Mouse (Mus musculus) urinary bladder, postnatal 4 days (tissue): ENCODE data around the gene Mgat4a.
"Not testable (repeated sequence)": the region's sequence is repeated elsewhere in the genome, so short reads cannot be mapped to it uniquely, and the experiment has no call there.

Experiments used
- DNase-seq, 2 experiments: peaks; one replicate each; pipeline ENCODE4 v3.0.0; 2021 to 2022; ENCODE audit warnings: low spot score in 2 of 2

Gene Mgat4a

GRCm38 (mm10) chr1:37531654-37532532 lies 8.9 kb downstream of the Mgat4a start:
- no peak for DNase-seq

DNA sequence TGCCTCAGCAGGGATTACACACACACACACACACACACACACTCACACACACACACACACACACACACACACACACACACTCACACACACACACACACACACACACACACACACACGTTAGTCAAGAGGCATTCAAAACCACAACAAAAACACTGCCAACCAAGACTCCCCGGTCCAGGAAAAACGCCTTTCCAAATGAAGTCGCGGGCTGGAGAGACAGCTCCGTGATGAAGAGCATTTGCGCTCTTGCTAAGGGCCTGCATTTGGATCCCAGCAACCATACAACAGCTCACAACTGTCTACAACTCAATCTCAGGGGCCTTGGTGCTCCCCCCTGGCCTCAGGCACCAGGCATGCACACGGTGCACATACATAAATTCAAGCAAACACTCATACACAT lies 10.8 kb downstream of the Mgat4a start:
- DNase-seq = no peak

- no peak for DNase-seq
Observed at GRCm38 (mm10) chr1:37526257-37526656, 14.6 kb downstream of the Mgat4a start.

DNA sequence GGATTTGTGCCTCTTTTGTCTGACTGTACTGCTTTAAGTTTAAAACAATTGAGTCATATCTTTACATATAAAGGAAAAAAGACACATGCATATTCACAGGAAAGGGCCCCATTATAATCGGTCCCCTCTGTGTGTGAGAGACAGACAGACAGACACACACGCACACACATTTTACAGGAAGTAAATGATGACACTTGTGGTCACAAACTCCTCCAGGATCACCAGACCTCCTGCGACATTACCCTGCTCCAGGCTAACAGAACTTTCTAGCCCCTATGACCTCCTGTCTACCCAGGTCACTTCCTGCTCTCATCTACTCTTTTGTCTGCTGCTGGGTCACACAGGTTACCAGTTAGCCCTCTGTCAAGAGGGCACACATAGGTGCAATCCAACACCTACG lies 16.1 kb downstream of the Mgat4a start:
- no peak for DNase-seq

DNA sequence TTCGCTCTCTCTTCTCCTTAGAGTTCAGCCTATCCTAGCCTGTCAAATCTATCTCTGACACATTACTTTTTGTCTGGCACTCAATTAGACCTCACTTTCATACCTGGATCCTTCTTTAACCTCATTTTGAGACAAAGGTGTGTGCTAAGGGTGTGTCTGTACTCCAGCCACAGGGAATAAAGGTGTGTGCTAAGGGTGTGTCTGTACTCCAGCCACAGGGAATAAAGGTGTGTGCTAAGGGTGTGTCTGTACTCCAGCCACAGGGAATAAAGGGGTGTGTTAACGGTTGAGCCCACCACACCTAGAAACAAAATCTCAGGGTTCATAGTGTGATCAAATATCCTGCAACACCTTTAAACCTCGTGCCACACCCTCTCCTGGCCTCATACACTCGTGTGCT lies 16.7 kb downstream of the Mgat4a start:
- not testable (repeated sequence) for DNase-seq

DNA sequence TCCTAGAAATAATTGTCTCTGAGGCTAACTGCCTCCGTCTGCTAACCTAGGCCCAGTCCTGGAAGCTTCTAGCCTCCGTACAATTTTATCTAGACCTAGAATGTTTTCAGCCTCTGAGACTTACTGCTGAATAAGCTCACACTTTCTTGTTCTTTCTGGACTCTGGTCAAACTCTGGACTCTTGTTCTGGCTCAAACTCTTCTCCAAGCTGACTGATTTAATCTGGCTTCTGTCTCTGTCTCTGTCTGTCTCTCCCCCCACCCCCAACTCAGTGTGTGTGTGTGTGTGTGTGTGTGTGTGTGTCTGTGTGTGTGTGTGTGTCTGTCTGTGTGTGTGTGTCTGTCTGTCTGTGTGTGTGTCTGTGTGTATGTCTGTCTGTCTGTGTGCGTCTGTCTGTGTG lies 17.3 kb downstream of the Mgat4a start:
- DNase-seq = not testable (repeated sequence)

- no peak for DNase-seq
Observed at GRCm38 (mm10) chr1:37522101-37522500, 18.7 kb downstream of the Mgat4a start.

GRCm38 (mm10) chr1:37518791-37519190 lies 22.0 kb downstream of the Mgat4a start:
- no peak for DNase-seq

DNA sequence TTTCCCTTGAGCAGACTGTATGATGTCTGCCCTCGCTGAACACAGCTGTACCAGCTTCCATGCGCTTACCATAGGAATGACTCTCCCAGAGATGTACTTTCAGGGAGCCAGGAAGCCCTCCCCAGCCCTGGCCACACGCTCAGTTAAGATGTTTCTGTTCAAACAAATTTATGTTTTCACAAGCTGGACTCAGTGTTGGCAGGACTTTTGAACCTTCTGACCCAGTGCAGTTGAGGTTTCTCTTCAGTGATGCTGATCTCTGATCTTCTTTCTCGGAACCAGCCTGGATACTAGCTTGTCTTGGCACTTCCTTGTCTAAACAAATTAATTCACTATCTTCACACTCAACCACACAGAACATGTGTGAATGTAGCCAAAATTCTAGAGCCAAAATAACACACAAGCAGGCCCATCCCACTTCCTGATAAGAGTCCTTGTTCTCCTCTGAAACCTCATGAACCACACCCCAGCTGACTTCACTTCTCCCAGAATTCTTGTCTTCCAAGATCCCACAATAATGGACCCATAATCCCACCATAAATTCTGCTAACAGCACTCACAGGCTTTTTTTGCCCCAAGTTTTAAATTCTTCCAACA lies 22.6 kb downstream of the Mgat4a start:
- DNase-seq = no peak

DNA sequence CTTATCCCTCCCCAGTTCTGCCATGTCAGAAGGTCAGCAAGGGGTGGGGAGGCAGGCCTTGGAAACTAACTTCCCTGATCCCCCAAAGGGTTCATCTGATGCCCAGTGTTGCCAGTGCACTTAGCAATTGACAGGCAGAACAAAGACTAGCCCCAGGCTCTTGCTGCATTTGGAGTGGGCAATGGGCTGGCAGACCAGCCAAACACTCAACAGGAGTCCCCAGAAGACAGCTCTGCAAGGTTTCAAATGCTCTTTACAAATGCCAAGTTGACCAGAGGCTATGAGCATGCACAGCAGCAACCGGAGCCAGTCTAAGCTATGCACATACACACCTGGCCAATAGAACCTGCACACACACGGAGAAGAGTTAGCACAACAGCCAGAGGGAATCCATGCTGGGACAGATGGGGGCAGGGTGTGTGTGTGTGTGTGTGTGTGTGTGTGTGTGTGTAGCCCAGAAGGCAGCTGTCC lies 27.8 kb downstream of the Mgat4a start:
- no peak for DNase-seq

- no peak for DNase-seq
Observed at GRCm38 (mm10) chr1:37512109-37512640, 28.6 kb downstream of the Mgat4a start.

DNA sequence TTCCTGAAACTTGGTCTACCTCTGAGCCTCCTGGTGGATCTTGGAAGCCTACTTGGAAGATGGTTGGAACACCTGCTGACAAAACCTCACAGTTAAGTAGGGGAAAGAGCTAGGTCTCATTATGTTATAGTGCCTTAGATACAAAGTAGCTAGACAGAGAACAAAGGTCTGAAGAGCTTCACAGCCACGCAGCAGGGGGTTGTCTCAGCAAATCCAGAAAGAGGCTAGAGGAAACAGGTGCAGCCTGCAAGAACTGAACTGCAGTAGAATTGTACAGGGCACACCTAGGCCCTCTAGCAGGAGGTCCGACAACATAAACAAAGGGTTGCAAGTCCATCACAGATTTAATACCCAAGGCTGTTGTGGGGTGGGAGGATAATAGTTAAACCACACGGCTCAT lies 30.6 kb downstream of the Mgat4a start:
- DNase-seq = no peak

- no peak for DNase-seq
Observed at GRCm38 (mm10) chr1:37509437-37509836, 31.4 kb downstream of the Mgat4a start.

- no peak for DNase-seq
Observed at GRCm38 (mm10) chr1:37505348-37505730, 35.5 kb downstream of the Mgat4a start.

DNA sequence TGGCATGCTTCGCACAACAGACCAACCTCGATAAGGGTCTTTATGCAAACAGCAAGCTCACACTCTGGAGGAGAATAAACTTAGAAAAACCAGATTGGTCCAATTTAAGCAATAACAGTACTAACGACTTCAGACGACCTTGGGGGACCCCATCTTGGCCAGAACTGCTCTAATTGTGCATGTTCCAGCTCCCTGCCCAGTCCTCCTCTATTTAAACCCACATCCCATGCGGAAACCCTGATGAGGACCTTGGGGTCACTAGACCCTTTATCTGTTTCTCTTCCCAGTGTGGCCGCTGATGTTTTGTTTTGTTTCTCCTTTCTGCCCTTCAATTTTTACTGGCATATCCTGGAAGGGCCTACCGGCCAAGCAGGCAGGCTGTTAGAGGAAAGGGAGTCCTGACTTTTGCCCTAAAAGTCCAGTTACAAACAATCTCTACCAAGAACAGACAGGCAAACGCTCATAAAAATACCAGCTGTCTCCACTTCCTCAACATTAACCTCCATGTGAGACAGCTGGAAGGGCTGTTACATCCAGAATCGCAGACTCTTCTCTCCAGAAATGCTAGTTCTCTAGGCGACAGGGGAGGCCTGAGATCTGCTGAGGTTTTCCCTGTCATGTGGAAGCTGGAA lies 36.0 kb downstream of the Mgat4a start:
- DNase-seq = no peak

DNA sequence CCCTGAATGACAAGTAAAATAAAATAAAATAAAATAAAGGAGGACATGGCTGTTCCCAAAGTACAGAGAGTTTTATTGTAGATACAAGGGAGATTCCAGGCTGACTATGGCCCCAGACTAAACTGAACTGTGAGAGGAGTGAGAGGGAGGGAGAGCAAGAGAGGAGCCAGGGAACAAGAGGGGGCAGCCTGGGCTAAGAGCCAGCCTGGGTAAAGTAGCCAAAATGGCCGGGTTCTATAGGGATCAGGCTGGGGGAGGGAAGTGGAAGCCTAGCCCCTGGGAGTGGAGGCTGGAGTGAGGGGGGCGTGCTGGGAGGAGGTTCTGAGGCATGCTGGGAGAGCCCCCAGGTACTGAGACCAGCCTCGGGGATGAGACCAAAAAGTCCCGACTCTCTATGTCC lies 37.2 kb downstream of the Mgat4a start:
- DNase-seq = no peak

DNA sequence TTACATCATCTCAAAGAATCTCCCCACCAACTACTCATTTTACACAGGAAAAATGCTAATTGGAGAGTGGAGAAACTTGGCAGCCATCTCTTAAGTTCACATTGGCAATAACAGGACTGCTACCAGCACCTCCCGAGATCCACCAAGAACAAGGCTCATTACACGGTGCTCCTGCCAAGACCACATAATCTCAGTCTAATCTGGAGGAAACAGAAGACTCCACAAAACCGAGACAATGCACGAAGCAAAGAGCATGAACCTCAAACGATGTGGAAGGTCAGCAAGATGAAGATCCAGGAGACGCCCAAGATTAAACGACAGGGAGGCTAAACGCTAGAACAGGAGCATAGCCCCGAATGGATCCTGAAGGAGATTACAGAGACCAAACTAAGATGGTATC lies 38.5 kb downstream of the Mgat4a start:
- no peak for DNase-seq

- no peak for DNase-seq
Observed at GRCm38 (mm10) chr1:37500723-37501122, 40.1 kb downstream of the Mgat4a start.

- DNase-seq = not testable (repeated sequence)
Observed at GRCm38 (mm10) chr1:37499395-37499794, 41.4 kb downstream of the Mgat4a start.

- DNase-seq = no peak
Observed at GRCm38 (mm10) chr1:37498911-37499310, 41.9 kb downstream of the Mgat4a start.

- DNase-seq = no peak
Observed at GRCm38 (mm10) chr1:37496591-37497280, 44.1 kb downstream of the Mgat4a start.
